Mouse (Mus musculus) liver, embryonic 14.5 days (tissue): ENCODE results near the gene Wbp4. TPM values are rescaled to one million over a fixed set of nuclear protein-coding genes. Genes with fewer than 3 reads are reported as not detected.

Experiments used
- ATAC-seq: fragments of 200-750 bp; cut with Nextera tagmentation; 2 replicates; pipeline ENCODE4 v1.8.0; 2017; ENCODE audit warnings: moderate number of reproducible peaks, mild to moderate bottlenecking, moderate library complexity; ENCODE audit not compliant: insufficient read depth
- DNase-seq, 3 experiments: peaks; one replicate each; pipeline ENCODE4 v3.0.0-alpha.2; 2012 to 2013; ENCODE audit warnings: low read depth in 3 of 3, low spot score in 3 of 3
- H3K27ac ChIP-seq: fragments of 300-500 bp; sonication (generic); 2 replicates; pipeline ENCODE4 v1.5.1; 2014; ENCODE audit warnings: moderate library complexity, mild to moderate bottlenecking, control low read depth, inconsistent platforms
- H3K27me3 ChIP-seq: fragments of 300-500 bp; sonication (generic); 2 replicates; pipeline ENCODE4 v1.6.1; 2014; ENCODE audit warnings: mild to moderate bottlenecking, low read length, moderate library complexity; ENCODE audit not compliant: control insufficient read depth, insufficient read depth
- H3K36me3 ChIP-seq: fragments of 300-500 bp; sonication (generic); replicated peaks from 2 replicates; pipeline ENCODE4 v1.6.1; 2014; ENCODE audit warnings: low read depth; ENCODE audit not compliant: control insufficient read depth, insufficient read depth
- H3K4me1 ChIP-seq, 2 experiments: fragments of 200-500 bp in 1 of 2; fragments of 300-500 bp in 1 of 2; sonication (generic) in 1 of 2; replicated peaks; 2 replicates each; pipeline ENCODE4 v1.6.1; 2012 to 2014; ENCODE audit warnings: antibody characterized with exemption in 1 of 2, inconsistent platforms in 1 of 2, low read length in 1 of 2; ENCODE audit not compliant: control insufficient read depth in 2 of 2, insufficient read depth in 2 of 2
- H3K4me2 ChIP-seq: fragments of 300-500 bp; sonication (generic); 2 replicates; pipeline ENCODE4 v1.6.1; 2014; ENCODE audit warnings: low read depth, mild to moderate bottlenecking, control low read depth, moderate library complexity
- H3K4me3 ChIP-seq, 2 experiments: fragments of 200-500 bp in 1 of 2; fragments of 300-500 bp in 1 of 2; sonication (generic) in 1 of 2; 2 replicates each; pipeline ENCODE4 v1.5.1; 2012 to 2014; ENCODE audit warnings: low read depth in 2 of 2, low read length in 2 of 2, mild to moderate bottlenecking in 2 of 2, control low read depth in 1 of 2, inconsistent platforms in 1 of 2, moderate library complexity in 1 of 2; ENCODE audit not compliant: insufficient read depth in 1 of 2
- H3K9ac ChIP-seq: fragments of 300-500 bp; sonication (generic); replicated peaks from 2 replicates; pipeline ENCODE4 v1.6.1; 2014; ENCODE audit warnings: mild to moderate bottlenecking, control low read depth, moderate library complexity
- H3K9me3 ChIP-seq: fragments of 300-500 bp; sonication (generic); 2 replicates; pipeline ENCODE4 v1.6.1; 2016; ENCODE audit warnings: low read length, mixed read lengths; ENCODE audit not compliant: control insufficient read depth
- CTCF ChIP-seq: IDR thresholded peaks from 2 replicates; pipeline ENCODE4 v1.5.1; 2016; ENCODE audit warnings: antibody characterized with exemption, low read depth, control low read depth
- EP300 ChIP-seq: IDR thresholded peaks from 2 replicates; pipeline ENCODE4 v1.6.1; 2016; ENCODE audit warnings: antibody characterized with exemption, low read depth
- WGBS: fragments of 180-500 bp; shearing (Covaris S2); extraction: QIAGEN DNeasy Blood & Tissue Kit; methylation state at CpG from one replicate; pipeline ENCODE4 v1.1.7; 2014; ENCODE audit not compliant: insufficient replicate concordance; 5-methylcytosine and 5-hydroxymethylcytosine counted together
- polyA plus RNA-seq, 2 experiments: library from polyadenylated mRNA; depleted of rRNA in 1 of 2; stranded (reverse) in 1 of 2; unstranded in 1 of 2; fragments of >200 nt; fragmentation: Nextera tagmentation in 1 of 2; extraction: Ambion mirVana in 1 of 2; gene quantifications; 2 replicates each; pipeline versions ENCODE4 v1.2.1 to v1.2.3; 2012 to 2014

Wbp4 gene
- polyA plus RNA-seq, 2 experiments = 6.2 to 14.2 TPM

DNA sequence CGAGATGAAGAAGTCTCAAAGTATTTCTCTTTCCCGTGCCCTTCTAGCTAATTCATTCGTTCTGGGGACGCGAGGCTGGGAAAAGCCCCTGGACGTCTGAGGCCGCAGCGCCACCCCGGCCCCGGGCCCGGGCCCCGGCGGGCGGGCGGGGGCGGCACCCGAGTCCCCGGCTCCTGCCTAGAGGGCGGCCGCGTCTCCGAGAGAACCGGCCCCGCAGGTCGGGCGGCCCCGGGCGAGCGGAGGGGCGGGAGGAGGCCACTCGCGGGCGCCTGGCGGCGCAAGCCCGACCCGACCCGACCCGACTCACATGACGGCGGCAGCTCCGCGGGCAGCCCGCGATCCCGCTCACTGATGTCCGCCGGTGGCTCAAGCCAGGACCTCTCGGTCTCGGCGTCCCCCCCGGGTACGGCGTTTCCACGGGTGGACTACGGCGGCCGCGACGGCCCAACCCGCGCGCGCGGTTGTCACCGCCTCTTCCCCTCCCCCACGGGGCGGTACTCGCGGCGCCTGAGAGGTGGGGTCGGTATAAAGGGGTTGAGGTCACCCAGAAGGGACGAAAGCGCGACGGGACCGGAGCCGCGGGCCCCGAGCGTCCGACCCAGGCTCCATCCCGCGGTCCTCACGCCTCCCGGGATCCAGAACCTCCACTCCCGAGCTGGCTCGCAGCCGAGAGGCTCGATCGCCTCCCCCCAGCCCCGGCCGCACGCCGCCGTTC, 539 bp downstream of the Wbp4 start, which contains the start of gene Elf1:
Gene Elf1 (plus strand): TSS at position 571 of the 715 bp plus-strand sequence.
- Histone ChIP-seq H3K27ac (peak within 1 kb of the TSS; percentile 85), H3K4me3 (peak within 1 kb of the TSS; percentile 90 to 93), H3K4me1 (peaks cover 24 to 32% of the 10 kb centered on the region in 2 experiments), H3K4me2 (peak within 1 kb of the TSS; percentile 91), H3K9ac (peak within 1 kb of the TSS; percentile 89), H3K27me3 (no peaks in the 10 kb centered on the region), H3K9me3 (no peaks in the 10 kb centered on the region), H3K36me3 (peaks cover 4% of the 10 kb centered on the region)
- ATAC-seq (peak; percentile 70), DNase-seq (peak; percentile 64 to 66 (median 66))
- WGBS = under 1% methylated on average over 95 of the region's 96 CpGs
- TF ChIP-seq CTCF (no peak), EP300 (peak; percentile 33; the same call in 1 of the 2 replicates)

DNA sequence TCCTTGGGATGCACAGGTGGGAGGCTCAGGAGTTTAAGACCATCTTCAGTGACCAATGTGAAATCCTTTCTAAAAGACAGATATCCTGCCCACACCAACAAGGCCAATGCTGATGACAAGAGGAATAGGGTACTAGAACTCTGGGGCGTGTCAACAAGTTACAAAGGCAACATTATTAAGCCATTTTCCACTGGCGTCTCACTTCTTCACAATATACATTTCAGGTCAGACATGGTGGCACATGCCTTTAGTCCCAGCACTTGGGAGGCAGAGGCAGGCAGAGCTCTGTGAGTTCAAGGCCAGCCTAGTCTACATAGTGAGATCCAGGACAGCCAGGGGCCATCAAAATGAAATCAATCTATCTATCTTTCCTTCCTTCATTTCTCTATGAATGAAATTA, 7.9 kb downstream of the Wbp4 start:
- WGBS = 90% methylated on average over 2 of the region's 2 CpGs
- no peak for TF ChIP-seq EP300
- TF ChIP-seq CTCF = no peak
- Histone ChIP-seq H3K9ac (no peak overlapping the region), H3K27me3 (no peaks in the 10 kb centered on the region), H3K4me2 (no peak overlapping the region), H3K27ac (no peak overlapping the region), H3K4me3 (no peak overlapping the region), H3K9me3 (no peaks in the 10 kb centered on the region), H3K4me1 (no peaks in the 10 kb centered on the region), H3K36me3 (peaks cover 57% of the 10 kb centered on the region)
- DNase-seq (no peak), ATAC-seq (no peak)

DNA sequence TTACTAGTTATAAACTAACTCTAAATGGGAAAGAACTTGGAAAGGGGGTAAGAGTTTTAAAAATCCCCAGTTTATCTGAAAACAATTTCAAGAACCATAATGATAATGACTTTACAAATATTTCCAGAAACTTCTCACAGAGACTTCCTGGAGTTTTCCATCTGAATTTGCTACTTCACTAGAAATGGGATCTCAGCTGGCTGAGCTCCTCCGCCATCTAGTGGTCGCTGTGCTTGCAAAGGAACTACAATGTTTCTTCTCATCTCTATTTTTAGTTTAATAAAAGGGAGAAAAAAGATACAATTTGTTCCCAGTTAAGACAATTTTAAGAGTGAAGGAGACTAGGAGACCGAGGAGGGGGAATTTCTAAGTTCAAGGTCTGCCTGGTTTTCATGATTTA, 13.7 kb downstream of the Wbp4 start:
- 22% methylated on average over 3 of the region's 3 CpGs for WGBS
- H3K27me3 ChIP-seq = no peaks in the 10 kb centered on the region
- no peak overlapping the region for H3K4me3 ChIP-seq
- H3K36me3 ChIP-seq = peaks cover 65% of the 10 kb centered on the region
- no peak overlapping the region for H3K4me2 ChIP-seq
- no peaks in the 10 kb centered on the region for H3K4me1 ChIP-seq
- no peak overlapping the region for H3K27ac ChIP-seq
- H3K9ac ChIP-seq = no peak overlapping the region
- no peak for TF ChIP-seq EP300
- TF ChIP-seq CTCF = peak; percentile 70
- ATAC-seq (no peak), DNase-seq (no peak)
- H3K9me3 ChIP-seq = no peaks in the 10 kb centered on the region

DNA sequence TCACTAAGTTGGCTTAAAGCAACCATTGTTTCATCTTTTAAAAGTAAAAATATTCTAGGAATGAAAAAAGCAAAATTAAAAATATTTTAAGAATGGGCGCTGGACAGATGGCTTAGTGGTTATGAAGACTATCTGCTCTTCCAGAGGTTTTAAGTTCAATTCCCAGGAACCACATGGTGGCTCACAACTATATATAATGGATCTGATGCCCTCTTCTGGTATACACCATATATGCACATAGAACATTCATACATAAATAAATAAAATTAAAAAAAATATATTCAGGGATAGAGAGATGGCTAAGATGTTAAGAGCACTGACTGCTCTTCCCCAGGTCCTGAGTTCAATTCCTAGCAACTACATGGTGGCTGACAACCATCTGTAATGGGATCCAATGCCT, 15.7 kb downstream of the Wbp4 start:
- DNase-seq (no peak), ATAC-seq (no peak)
- H3K27ac ChIP-seq = no peak overlapping the region
- no peak overlapping the region for H3K9ac ChIP-seq
- H3K9me3 ChIP-seq = no peaks in the 10 kb centered on the region
- TF ChIP-seq CTCF = peak; percentile 23; the same call in 1 of the 2 replicates
- no peak for TF ChIP-seq EP300
- 69% methylated on average over 1 of the region's 1 CpGs for WGBS
- no peaks in the 10 kb centered on the region for H3K4me1 ChIP-seq
- H3K4me3 ChIP-seq = no peak overlapping the region
- no peak overlapping the region for H3K4me2 ChIP-seq
- H3K27me3 ChIP-seq = no peaks in the 10 kb centered on the region
- H3K36me3 ChIP-seq = peaks cover 63% of the 10 kb centered on the region

DNA sequence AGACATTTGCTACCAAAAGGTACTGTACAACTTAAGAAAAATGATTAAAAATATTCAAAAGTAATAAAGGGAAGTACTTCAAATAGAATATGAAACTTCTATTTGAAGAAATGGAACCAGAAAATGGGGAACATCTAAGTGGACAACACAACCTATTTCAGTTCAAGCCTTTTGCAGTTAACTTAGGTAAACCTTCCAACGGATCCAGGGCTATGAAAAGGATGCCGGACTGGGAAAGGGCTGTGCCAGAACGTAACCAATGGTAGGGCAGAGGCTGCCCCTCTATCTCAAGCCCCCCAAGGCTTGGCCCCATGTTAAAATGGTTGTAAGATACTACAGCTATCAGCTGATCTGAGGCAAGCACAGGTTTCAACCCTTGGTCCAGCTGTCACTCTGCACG, 20.3 kb downstream of the Wbp4 start:
- DNase-seq (no peak), ATAC-seq (no peak)
- 82% methylated on average over 4 of the region's 4 CpGs for WGBS
- Histone ChIP-seq H3K9me3 (no peaks in the 10 kb centered on the region), H3K36me3 (peaks cover 40% of the 10 kb centered on the region), H3K4me1 (no peaks in the 10 kb centered on the region), H3K4me2 (no peak overlapping the region), H3K9ac (no peak overlapping the region), H3K27ac (no peak overlapping the region), H3K4me3 (no peak overlapping the region), H3K27me3 (no peaks in the 10 kb centered on the region)
- TF ChIP-seq EP300 = no peak
- TF ChIP-seq CTCF = no peak
